Mouse (Mus musculus): ENCODE data around the gene Clec10a.
"Not testable (repeated sequence)": the region's sequence is repeated elsewhere in the genome, so short reads cannot be mapped to it uniquely, and the experiment has no call there.

Gene Clec10a

GRCm38 (mm10) chr11:70155897-70156296, at the start of gene Clec10a:
TSS of gene Clec10a (plus strand) at chr11:70156197.
- DNase-seq, result not testable (repeated sequence)

GRCm38 (mm10) chr11:70107085-70107484, 48.9 kb upstream of the Clec10a start:
- DNase-seq, result no peak

- DNase-seq, result peak; percentile 39 to 79
Observed at GRCm38 (mm10) chr11:70110146-70110545, 45.9 kb upstream of the Clec10a start.

- DNase-seq, result no peak
Observed at GRCm38 (mm10) chr11:70114562-70114961, 41.4 kb upstream of the Clec10a start.

- DNase-seq, result no peak
Observed at GRCm38 (mm10) chr11:70115901-70116300, 40.1 kb upstream of the Clec10a start.

GRCm38 (mm10) chr11:70129926-70130379, 26.0 kb upstream of the Clec10a start, which contains the start of gene Mgl2:
TSS of gene Mgl2 (plus strand) at chr11:70130329.
- no peak for DNase-seq

GRCm38 (mm10) chr11:70135001-70135400, 21.0 kb upstream of the Clec10a start:
- not testable (repeated sequence) for DNase-seq

- not testable (repeated sequence) for DNase-seq
Observed at GRCm38 (mm10) chr11:70135925-70136324, 20.1 kb upstream of the Clec10a start.

GRCm38 (mm10) chr11:70139171-70139570, 16.8 kb upstream of the Clec10a start:
- no peak for DNase-seq

- peak; percentile 62 to 63 for DNase-seq
Observed at GRCm38 (mm10) chr11:70151072-70151471, 4.9 kb upstream of the Clec10a start.

GRCm38 (mm10) chr11:70162336-70162735, 6.3 kb downstream of the Clec10a start:
- DNase-seq, result no peak

GRCm38 (mm10) chr11:70165972-70166921, 10.2 kb downstream of the Clec10a start:
- DNase-seq, result no peak

- no peak for DNase-seq
Observed at GRCm38 (mm10) chr11:70168136-70168535, 12.1 kb downstream of the Clec10a start.

GRCm38 (mm10) chr11:70169471-70169870, 13.5 kb downstream of the Clec10a start:
- not testable (repeated sequence) for DNase-seq

GRCm38 (mm10) chr11:70170291-70170690, 14.3 kb downstream of the Clec10a start:
- DNase-seq, result no peak

GRCm38 (mm10) chr11:70171181-70171580, 15.2 kb downstream of the Clec10a start:
- DNase-seq, result peak; percentile 85 to 89

- peak; percentile 36 to 64 for DNase-seq
Observed at GRCm38 (mm10) chr11:70171847-70172246, 15.8 kb downstream of the Clec10a start.

GRCm38 (mm10) chr11:70172298-70172697, 16.3 kb downstream of the Clec10a start:
- peak in 1 of 2 experiments; percentile 61 for DNase-seq

- peak; percentile 80 to 87 for DNase-seq
Observed at GRCm38 (mm10) chr11:70174491-70174890, 18.5 kb downstream of the Clec10a start.

GRCm38 (mm10) chr11:70177647-70178046, 21.6 kb downstream of the Clec10a start:
- DNase-seq, result peak in 1 of 2 experiments; percentile 49

GRCm38 (mm10) chr11:70178311-70178710, 22.3 kb downstream of the Clec10a start:
- DNase-seq, result no peak

- no peak for DNase-seq
Observed at GRCm38 (mm10) chr11:70178756-70179155, 22.8 kb downstream of the Clec10a start.

- peak in 1 of 2 experiments; percentile 61 for DNase-seq
Observed at GRCm38 (mm10) chr11:70179401-70179800, 23.4 kb downstream of the Clec10a start.

GRCm38 (mm10) chr11:70180496-70180895, 24.5 kb downstream of the Clec10a start:
- no peak for DNase-seq
